Mouse (Mus musculus) C3H10T1/2 (cell line): ENCODE data around the gene Odc1. TPM values are rescaled to one million over a fixed set of nuclear protein-coding genes. Genes with fewer than 3 reads are reported as not detected.

Experiments
- polyA plus RNA-seq, 2 experiments: library from polyadenylated mRNA; unstranded; fragments of >200 nt; fragmentation: generic; extraction: Trizol; gene quantifications; one replicate each; pipeline ENCODE4 v1.2.1; 2012; ENCODE audit warnings: missing spikeins in 2 of 2

The Odc1 gene
- 100 to 1,000 TPM; 110 to 299 TPM for polyA plus RNA-seq

DNA sequence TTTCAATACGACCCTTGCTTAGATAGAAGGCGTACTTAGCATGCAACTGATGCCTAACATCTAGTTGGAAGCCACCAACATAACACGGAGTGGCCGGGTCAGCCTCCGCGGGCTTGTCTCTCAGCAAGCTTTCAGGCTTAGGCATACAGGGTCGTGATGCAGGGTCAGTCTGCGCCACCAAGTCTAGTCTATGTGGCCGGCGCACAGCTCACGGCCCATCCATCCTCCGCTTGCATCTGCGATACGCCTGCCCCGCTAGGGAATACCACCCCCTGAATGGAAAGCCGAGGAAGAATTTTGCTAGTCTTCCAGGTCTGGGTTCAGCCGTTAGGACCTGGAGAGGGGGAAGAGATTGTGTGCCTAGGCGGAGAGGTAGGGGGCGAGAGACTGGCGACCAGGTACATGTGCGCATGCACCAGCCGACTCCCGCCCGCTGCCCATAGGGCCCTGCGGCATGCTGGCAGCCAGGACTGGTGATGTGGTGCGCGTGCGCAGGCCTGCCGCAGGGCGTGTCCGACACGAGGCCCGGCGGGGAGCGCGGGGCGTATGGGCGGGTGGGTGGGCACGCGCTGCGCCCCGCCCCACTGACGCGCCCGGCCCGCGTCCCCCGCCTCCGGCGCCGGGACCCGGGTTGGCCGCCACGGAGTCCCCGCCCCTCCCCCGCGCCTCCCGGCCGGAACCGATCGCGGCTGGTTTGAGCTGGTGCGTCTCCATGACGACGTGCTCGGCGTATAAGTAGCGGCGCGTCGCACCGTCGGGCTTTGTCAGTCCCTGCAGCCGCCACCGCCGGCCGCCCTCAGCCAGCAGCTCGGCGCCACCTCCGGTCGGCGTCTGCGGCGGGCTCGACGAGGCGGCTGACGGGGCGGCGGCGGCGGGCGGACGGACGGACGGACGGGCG, at the start of gene Odc1:
TSS of gene Odc1 (plus strand) at position 586 of the 898 bp plus-strand sequence.

Other genes starting within 250 kb of the Odc1 start
- under 1 TPM; 0.04 to 0.15 TPM for gene Atp6v1c2, start 215.4 kb upstream of the Odc1 start, polyA plus RNA-seq
- 1 to 10 TPM; 1.5 to 4.2 TPM for gene Nol10, start 196.3 kb upstream of the Odc1 start, polyA plus RNA-seq
- 10 to 100 TPM; 37.1 to 44.9 TPM for gene Hpcal1, start 146.1 kb downstream of the Odc1 start, polyA plus RNA-seq